Mouse (Mus musculus) brain, embryonic 14.5 days (tissue): ENCODE results near the gene Chaf1b.

Experiments
- CTCF ChIP-seq: fragments of 200-500 bp; IDR thresholded peaks from 2 replicates; pipeline ENCODE4 v1.5.1; 2012; ENCODE audit warnings: inconsistent platforms, mild to moderate bottlenecking, moderate library complexity, borderline replicate concordance; ENCODE audit not compliant: insufficient read depth, insufficient read length; ENCODE audit errors: extremely low read depth
- POLR2A ChIP-seq: fragments of 200-500 bp; IDR thresholded peaks from 2 replicates; pipeline ENCODE4 v1.6.1; 2012; ENCODE audit warnings: mild to moderate bottlenecking, inconsistent platforms, borderline replicate concordance; ENCODE audit not compliant: poor library complexity, insufficient read depth, insufficient read length, severe bottlenecking; ENCODE audit errors: extremely low read depth

DNA sequence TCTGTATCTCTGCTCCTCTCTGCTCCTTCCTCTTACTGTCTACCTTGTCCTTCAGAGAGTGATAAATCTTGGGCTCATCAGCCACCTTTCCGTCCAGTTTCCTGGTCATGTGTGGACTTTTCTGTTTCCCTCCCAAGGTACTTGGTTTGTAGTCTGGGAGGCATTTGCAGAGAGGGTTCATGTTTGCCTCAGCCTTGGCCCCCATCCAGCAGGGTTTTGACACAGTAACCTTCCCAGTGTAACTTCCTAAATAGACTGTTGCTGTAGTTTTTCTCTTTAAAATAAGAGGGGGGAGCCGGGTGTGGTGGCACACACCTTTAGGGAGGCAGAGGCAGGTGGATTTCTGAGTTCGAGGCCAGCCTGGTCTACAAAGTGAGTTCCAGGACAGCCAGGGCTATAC is 26.2 kb downstream of the Chaf1b start:
- TF ChIP-seq CTCF (no peak), POLR2A (no peak)
